Mouse (Mus musculus) megakaryocyte, embryonic 14.5 days (primary cell): ENCODE results near the gene Lgr5. TPM values are rescaled to one million over a fixed set of nuclear protein-coding genes. Genes with fewer than 3 reads are reported as not detected.

ENCODE experiments used
- H3K27me3 ChIP-seq: replicated peaks from 2 replicates; pipeline ENCODE3; 2012; ENCODE audit warnings: inconsistent platforms
- H3K36me3 ChIP-seq: replicated peaks from 2 replicates; pipeline ENCODE3; 2012; ENCODE audit warnings: low read length, inconsistent platforms, mixed read lengths
- H3K4me1 ChIP-seq: 2 replicates; pipeline ENCODE4 v1.6.1; 2012; ENCODE audit warnings: inconsistent platforms
- H3K4me3 ChIP-seq: replicated peaks from 2 replicates; pipeline ENCODE3; 2012; ENCODE audit warnings: moderate library complexity, mild to moderate bottlenecking, inconsistent platforms
- H3K9me3 ChIP-seq: 2 replicates; pipeline ENCODE4 v1.6.1; 2012; ENCODE audit warnings: inconsistent platforms
- FLI1 ChIP-seq: IDR thresholded peaks from 2 replicates; pipeline ENCODE4 v1.6.1; 2012; ENCODE audit warnings: low read length, inconsistent platforms, mixed read lengths
- GATA1 ChIP-seq: IDR thresholded peaks from 3 replicates; pipeline ENCODE4 v1.6.1; 2012; ENCODE audit warnings: mixed read lengths, low read length, inconsistent platforms, borderline replicate concordance
- polyA plus RNA-seq: library from polyadenylated mRNA; stranded (reverse); fragments of >175 nt; gene quantifications from 2 replicates; pipeline ENCODE4 v1.2.3, GENCODE M21; 2012; ENCODE audit warnings: low replicate concordance; ENCODE audit not compliant: insufficient read depth

The Lgr5 gene
- polyA plus RNA-seq, 1 experiment = not detected

DNA sequence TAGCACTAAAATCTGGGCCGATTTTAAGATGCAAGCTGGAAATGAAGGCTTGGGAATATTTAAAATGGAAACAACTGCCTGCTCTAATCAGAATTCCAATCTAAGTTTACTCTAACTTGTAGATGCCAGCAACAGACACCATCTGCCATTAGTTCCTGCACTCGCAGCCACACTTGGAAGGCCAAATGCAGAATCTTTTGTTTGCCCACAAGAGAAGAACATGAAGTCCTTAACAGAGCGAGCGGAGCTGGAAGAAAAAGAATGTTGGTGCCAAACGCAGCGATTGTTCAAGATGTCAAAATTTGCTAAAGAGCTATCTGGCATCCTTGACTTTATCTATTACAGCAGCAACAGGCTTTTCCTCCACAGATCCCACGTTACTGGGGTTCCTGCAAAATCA, 72.1 kb downstream of the Lgr5 start:
- Histone ChIP-seq H3K27me3 (no peaks in the 10 kb centered on the region), H3K4me1 (no peaks in the 10 kb centered on the region), H3K4me3 (no peak overlapping the region), H3K9me3 (no peaks in the 10 kb centered on the region), H3K36me3 (no peaks in the 10 kb centered on the region)
- no peak for TF ChIP-seq GATA1
- no peak for TF ChIP-seq FLI1

DNA sequence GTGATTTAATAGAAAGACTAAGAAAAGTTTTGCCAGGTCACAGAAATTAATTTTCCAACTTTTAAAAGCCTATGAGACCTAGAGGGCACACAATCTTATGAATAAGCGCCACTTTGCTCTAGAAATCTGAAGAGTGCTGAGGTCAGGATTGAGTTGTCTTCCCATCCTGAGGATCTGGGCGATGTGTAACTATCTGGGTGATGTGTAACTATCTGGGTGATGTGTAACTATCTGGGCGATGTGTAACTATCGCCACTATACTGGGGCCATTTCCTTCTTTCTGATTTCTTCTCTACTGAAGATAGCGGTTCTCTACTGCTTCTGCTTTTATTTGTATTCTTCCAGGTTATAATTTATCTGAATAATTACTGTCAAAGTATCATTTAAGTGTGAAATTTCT, 76.6 kb downstream of the Lgr5 start:
- Histone ChIP-seq H3K4me1 (no peaks in the 10 kb centered on the region), H3K27me3 (no peaks in the 10 kb centered on the region), H3K4me3 (no peak overlapping the region), H3K9me3 (no peaks in the 10 kb centered on the region), H3K36me3 (no peaks in the 10 kb centered on the region)
- TF ChIP-seq GATA1 (no peak), FLI1 (no peak)

DNA sequence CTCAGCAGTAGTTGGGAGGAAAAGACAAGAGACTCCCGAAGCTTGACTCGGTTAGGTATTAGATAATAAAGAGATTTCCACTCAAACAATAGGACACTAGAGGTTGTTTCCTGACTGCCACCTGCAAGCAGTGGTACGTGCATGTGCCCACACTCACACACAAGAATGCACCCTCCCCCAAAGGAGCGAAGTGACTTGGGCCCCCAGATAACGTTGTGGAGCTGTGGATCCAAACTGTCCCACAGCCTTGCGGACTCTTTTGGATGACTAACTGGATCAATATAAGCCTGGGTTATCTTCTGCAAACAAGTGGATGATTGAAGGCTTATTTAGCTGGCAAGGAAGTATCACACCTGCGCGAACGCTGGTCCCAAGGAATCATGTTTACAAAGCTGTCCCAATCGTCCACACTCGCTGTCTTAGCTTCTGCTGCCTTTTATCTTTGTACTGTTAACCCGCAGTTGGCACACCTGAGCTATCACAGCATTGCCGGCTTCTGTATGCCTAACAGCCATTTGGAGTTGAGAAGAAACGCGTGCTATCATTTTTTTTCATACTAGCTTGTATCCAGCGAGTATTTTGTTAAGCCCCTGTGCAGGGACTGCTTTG, 81.8 kb downstream of the Lgr5 start:
- H3K4me3 ChIP-seq = no peak overlapping the region
- peaks cover 7% of the 10 kb centered on the region for H3K4me1 ChIP-seq
- 0 out of 2 replicates have a peak, but pooled peaks cover 3% of the 10 kb centered on the region for H3K9me3 ChIP-seq
- no peaks in the 10 kb centered on the region for H3K27me3 ChIP-seq
- TF ChIP-seq FLI1 (no peak), GATA1 (no peak)
- H3K36me3 ChIP-seq = no peaks in the 10 kb centered on the region

DNA sequence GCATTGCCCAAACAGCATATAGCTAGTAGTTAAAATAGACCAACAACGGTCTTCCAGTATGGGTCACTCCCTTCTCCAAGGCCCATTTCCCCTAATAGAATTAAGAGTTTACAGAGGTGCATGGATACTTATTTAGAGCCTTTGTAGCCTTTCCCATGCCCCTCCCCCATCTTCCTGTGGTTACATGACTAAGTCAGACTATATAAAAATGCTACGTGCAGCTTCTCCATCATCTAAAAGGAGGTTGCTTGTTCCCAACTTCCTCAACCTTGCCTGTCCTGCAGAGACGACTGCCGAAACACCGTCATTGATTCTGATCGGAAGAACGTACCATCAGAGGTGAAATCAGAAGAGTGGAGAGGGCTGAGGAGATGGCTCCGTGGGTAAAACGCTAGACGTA, 82.4 kb downstream of the Lgr5 start:
- TF ChIP-seq FLI1 (no peak), GATA1 (no peak)
- Histone ChIP-seq H3K9me3 (0 out of 2 replicates have a peak, but pooled peaks cover 3% of the 10 kb centered on the region), H3K27me3 (no peaks in the 10 kb centered on the region), H3K36me3 (no peaks in the 10 kb centered on the region), H3K4me1 (peaks cover 7% of the 10 kb centered on the region), H3K4me3 (no peak overlapping the region)

DNA sequence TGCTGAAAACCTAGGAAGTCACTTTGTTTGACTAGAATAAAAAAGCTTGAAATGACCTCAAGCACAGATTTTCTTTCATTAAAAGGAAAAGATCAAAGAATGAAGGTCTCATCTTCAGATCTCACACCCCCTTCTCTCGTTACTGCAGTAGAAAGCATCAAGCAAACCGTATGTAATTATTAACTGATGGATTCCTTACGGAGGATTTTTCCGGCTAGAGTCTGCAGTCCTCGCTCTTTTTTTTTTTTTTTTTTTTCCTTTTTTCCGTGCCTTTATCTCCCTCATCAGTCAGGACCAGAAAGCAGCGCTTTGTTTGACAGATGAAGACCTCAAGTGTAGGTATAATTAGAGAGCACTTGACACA, 93.8 kb downstream of the Lgr5 start:
- H3K9me3 ChIP-seq = peaks cover 25% of the 10 kb centered on the region
- H3K4me1 ChIP-seq = no peaks in the 10 kb centered on the region
- no peaks in the 10 kb centered on the region for H3K36me3 ChIP-seq
- H3K4me3 ChIP-seq = no peak overlapping the region
- no peaks in the 10 kb centered on the region for H3K27me3 ChIP-seq
- TF ChIP-seq GATA1 (no peak), FLI1 (no peak)

DNA sequence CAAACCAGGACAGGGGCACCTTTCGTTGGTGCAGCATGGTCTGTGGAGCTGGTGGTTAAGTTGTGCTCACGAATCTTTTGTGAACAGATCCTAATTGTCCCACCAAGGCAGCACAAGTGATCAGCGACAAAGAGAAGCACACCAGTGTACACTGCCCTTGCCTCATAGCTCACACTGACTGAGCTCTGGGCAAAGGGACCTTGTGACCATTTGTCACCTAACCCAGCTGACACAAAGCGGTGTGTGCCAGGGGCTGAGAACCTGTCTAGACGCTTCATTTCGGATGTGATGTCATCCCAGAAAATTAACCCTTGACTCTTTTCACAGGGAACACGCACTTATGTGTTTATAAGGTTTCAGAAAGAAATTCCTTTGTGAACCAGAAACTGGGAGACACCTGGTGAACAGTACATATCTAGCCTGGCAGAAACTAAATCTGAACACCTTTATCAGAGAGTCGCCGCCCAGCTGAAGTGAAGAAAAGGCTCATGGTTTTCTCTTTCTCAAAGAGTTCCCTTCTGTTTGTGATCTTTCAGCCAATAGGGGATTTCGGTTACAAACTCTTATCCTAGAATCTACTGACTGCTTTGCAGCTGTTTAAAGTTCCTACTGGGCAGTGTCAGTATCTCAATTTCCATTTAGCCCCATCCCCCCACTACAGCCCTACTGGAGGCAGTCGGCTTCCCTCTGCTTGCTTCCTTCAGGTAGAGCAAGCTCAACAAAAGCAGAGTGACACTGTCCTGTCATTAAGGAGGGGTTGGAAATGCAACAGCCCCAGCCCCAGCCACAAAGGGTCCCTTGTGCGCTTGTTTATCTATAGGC, 94.4 kb downstream of the Lgr5 start:
- H3K36me3 ChIP-seq = no peaks in the 10 kb centered on the region
- H3K9me3 ChIP-seq = peaks cover 28% of the 10 kb centered on the region
- H3K27me3 ChIP-seq = no peaks in the 10 kb centered on the region
- TF ChIP-seq FLI1 = no peak
- no peak for TF ChIP-seq GATA1
- H3K4me3 ChIP-seq = no peak overlapping the region
- no peaks in the 10 kb centered on the region for H3K4me1 ChIP-seq

DNA sequence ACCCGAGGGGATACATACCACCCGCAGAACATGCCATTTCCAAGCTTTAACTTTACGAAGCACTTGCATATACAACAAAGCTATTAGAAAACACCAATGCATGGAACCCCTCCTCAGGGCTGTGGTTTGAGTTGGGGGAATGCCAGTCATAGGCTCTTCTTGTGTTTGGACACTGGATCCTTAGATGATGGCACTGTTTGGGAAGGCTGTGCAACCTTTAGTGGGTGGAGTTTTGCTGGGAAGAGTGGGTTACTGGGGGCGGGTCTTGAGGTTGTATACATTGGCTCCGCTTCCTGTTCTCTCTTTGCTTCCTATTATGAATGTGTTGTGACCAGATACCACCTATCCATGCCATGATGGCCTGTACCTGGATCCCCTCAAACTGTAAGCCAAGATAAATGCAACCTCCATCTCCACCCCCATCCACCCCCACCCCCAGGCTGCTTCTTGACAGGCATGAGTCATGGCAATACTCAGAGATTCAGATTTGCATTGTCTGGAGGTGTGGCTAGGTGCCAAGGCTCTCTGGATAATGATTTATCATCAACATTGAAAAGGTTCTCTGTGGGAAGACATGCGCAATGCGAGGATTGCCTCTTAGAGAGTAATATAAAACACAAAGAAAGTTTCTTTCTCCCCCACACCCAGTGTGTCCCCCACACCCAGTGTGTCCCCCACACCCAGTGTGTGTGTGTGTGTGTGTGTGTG, 95.6 kb downstream of the Lgr5 start:
- Histone ChIP-seq H3K4me3 (no peak overlapping the region), H3K4me1 (no peaks in the 10 kb centered on the region), H3K9me3 (peaks cover 28% of the 10 kb centered on the region), H3K27me3 (no peaks in the 10 kb centered on the region), H3K36me3 (no peaks in the 10 kb centered on the region)
- TF ChIP-seq GATA1 (no peak), FLI1 (no peak)

DNA sequence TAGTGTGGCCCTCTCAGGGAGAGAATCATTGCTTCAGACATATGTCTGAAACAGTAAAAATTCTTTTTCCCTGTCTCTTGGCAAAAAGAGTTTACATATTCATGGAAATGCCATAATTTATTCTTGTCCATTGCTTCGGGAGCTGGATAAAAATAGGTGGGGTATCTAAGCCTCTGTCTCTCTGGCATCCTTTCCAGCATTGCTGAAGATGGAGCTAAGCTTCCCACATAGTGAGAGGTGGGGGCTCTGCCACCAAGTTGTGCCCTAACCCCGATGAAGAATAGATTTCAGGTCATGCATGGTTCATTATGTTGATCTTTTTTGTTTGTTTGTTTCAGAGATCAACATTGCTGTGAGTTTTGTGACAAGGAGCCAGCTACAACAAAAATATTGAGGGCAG, 102.0 kb downstream of the Lgr5 start:
- Histone ChIP-seq H3K4me3 (no peak overlapping the region), H3K27me3 (no peaks in the 10 kb centered on the region), H3K36me3 (no peaks in the 10 kb centered on the region), H3K4me1 (no peaks in the 10 kb centered on the region), H3K9me3 (peaks cover 9% of the 10 kb centered on the region)
- no peak for TF ChIP-seq FLI1
- no peak for TF ChIP-seq GATA1

DNA sequence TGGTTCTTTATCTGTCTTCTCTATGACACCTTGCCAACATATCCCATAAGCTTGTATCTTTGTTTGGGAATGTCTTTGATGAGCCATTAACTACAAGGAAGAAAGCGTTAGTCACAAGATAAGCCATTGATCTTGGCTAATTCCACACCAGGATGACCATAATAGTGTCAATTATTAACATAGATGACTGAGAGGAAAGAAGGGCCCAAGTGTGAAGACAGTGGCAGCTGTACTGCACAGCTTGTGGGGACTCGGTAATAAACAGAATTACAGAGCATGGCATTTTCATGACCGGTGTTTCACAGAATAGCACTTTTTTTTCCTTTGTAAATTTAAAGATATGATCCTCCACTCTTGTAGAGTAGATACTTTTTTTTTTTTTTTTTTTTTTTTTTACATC, 102.9 kb downstream of the Lgr5 start:
- TF ChIP-seq GATA1 (no peak), FLI1 (no peak)
- Histone ChIP-seq H3K27me3 (peaks cover 3% of the 10 kb centered on the region), H3K4me1 (no peaks in the 10 kb centered on the region), H3K4me3 (no peak overlapping the region), H3K36me3 (no peaks in the 10 kb centered on the region), H3K9me3 (peaks cover 9% of the 10 kb centered on the region)
